Mouse (Mus musculus): ENCODE data around the gene Aph1a.
"Not testable (repeated sequence)": the region's sequence is repeated elsewhere in the genome, so short reads cannot be mapped to it uniquely, and the experiment has no call there.

The Aph1a gene

GRCm38 (mm10) chr3:95887596-95887995, 6.2 kb upstream of the Aph1a start:
- no peak for DNase-seq (ENCODE audit: low read depth)

GRCm38 (mm10) chr3:95889664-95890063, 4.1 kb upstream of the Aph1a start:
- DNase-seq (ENCODE audit: low read depth), result no peak

GRCm38 (mm10) chr3:95891211-95892065, 2.3 kb upstream of the Aph1a start, which contains the start of gene BC028528:
Gene BC028528, minus strand, starts transcription at chr3:95892005.
- no peak for DNase-seq (ENCODE audit: low read depth)

GRCm38 (mm10) chr3:95892066-95893052, 1.4 kb upstream of the Aph1a start:
- DNase-seq (ENCODE audit: low read depth), result no peak

- DNase-seq (ENCODE audit: low read depth), result peak; percentile 57
These were observed 643 bp upstream of the Aph1a start for GRCm38 (mm10) chr3:95893126-95893525.

GRCm38 (mm10) chr3:95894317-95895160, 770 bp downstream of the Aph1a start:
- DNase-seq (ENCODE audit: low read depth), result peak; percentile 45

GRCm38 (mm10) chr3:95895501-95895900, 1.7 kb downstream of the Aph1a start:
- not testable (repeated sequence) for DNase-seq (ENCODE audit: low read depth)

GRCm38 (mm10) chr3:95899800-95900524, 6.2 kb downstream of the Aph1a start:
- no peak for DNase-seq (ENCODE audit: low read depth)

- no peak for DNase-seq (ENCODE audit: low read depth)
These were observed 8.0 kb downstream of the Aph1a start for GRCm38 (mm10) chr3:95901616-95902372.

GRCm38 (mm10) chr3:95902373-95902625, 8.5 kb downstream of the Aph1a start:
- no peak for DNase-seq (ENCODE audit: low read depth)

- DNase-seq (ENCODE audit: low read depth), result no peak
These were observed 8.9 kb downstream of the Aph1a start for GRCm38 (mm10) chr3:95902643-95903042.

GRCm38 (mm10) chr3:95903753-95904502, 10.2 kb downstream of the Aph1a start:
- DNase-seq (ENCODE audit: low read depth), result no peak

DNA sequence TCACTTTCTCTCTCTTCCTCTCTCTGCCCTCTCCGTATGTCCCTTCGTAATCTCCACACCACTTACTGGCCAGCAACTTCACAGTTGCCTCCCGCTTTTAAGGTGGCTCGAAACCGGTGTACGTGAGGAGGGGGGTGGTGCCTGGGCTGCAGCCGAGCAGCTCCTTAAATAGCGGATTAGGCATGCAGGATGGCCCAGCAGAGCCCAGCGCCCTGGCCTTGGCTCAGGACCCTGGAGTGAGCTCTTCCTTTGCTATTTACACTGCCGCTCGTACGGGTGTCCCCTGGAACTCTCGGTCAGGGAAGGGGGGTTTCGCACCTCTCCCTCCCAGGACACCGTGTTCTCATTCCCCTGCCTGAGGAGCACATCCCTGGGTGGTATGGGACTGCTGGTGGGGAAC, 10.8 kb downstream of the Aph1a start, which contains the start of gene Car14:
Car14 (minus strand) TSS at position 124 of the 400 bp plus-strand sequence.
- no peak for DNase-seq (ENCODE audit: low read depth)

DNA sequence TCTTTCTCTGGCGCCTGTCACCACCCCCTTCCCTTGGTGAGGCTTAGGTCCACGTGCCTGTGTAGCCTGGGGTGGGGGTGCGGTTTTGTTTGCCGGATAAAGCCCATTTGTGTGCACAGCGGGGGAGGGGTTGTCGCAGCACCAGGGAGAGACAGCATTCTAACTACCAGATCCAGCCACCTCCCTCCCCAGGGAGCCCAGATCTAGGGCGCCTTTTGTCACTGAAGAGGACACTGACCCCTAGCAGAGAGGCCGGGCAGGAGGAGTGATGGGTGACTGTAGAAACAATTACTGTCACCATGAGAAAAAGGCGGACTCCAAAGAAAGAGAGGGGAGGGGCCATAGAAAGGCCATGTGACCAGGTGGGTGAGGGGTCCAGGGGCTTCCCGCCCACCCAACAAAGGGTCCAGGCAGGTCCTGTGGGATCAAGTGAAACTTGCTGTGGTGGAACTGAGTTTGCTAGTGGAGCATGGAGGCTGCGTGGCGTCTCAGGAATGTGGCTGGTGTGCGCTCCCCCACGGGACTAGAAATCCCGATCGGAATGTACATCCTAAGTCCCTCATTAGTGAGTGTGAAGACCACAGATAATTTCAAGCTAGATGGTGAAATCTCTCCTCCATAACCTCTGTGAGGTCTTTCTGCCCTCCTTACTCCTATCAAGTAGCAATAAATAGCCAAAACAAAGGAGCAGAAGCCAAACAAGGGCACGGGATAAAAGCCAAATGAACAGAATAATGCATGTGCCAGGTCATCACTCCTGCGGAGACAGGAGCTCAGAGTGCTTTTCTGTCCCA, 11.6 kb downstream of the Aph1a start:
- peak; percentile 73 for DNase-seq (ENCODE audit: low read depth)

GRCm38 (mm10) chr3:95905940-95906492, 12.2 kb downstream of the Aph1a start:
- peak; percentile 69 for DNase-seq (ENCODE audit: low read depth)

DNA sequence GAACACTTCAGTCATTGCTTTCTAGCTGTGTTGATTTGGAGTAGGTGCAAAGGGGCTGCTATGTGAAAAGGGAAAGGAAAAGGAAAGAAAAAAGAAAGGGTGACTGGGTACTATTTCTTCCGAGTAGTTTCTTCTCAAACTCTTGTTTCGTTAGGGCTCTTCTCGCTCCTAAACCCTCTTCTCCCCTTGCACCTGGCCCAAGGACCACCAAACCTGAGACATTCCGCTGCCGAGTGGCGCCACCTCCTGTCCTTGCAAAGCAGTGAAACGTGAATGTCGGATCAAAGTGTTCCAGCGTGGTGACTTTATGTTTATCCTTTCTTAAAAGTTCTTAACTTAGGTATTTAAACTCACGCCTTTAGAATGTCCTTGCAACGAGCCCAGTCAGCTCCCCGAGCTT, 13.1 kb downstream of the Aph1a start:
- peak; percentile 76 for DNase-seq (ENCODE audit: low read depth)

DNA sequence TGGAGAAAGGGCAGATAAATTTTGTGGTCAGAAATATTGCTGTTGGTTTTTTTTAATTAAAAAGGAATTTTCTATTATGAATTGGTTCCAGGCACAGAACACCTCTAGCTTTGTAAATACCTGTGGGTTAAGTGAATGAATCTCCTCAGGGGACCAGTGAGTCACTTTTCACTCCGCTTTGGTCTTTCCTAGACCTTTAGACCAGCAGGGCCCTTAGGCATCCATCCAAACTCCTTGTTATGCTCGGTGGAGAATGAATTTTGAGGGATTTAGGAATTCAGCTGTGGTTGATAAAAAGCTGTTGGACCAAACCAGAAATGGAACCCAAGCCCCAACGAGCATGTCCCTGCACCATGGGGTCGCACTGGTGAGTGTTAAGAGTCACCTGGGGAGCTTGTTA, 13.8 kb downstream of the Aph1a start:
- no peak for DNase-seq (ENCODE audit: low read depth)

DNA sequence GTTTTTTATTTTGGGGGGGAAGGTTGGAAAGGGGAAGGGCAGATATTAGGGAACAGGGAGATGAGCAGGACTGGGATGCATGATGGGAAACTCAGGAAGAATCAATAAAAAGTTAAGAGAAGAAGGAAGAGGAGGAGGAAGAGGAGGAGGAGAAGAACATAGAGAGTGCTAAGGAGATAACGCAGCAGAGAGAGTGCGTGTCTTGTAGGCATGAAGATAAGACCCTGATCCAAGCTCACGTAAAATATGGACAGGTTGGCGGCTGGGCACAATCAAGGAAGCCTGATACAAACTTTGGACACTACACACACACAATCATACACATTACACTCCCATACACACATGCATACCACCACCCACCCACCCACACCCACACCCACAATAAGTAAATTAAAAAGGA, 20.9 kb downstream of the Aph1a start:
- DNase-seq (ENCODE audit: low read depth), result no peak

- no peak for DNase-seq (ENCODE audit: low read depth)
These were observed 23.0 kb downstream of the Aph1a start for GRCm38 (mm10) chr3:95916760-95917159.
